Mouse (Mus musculus): Measurements from ENCODE around the gene Kcnmb3.

The Kcnmb3 gene

GRCm38 (mm10) chr3:32492097-32493090 is at the start of gene Kcnmb3:
Gene Kcnmb3 (minus strand): TSS chr3:32492231.
- no peak for DNase-seq (ENCODE audit: low read depth, low spot score)

DNA sequence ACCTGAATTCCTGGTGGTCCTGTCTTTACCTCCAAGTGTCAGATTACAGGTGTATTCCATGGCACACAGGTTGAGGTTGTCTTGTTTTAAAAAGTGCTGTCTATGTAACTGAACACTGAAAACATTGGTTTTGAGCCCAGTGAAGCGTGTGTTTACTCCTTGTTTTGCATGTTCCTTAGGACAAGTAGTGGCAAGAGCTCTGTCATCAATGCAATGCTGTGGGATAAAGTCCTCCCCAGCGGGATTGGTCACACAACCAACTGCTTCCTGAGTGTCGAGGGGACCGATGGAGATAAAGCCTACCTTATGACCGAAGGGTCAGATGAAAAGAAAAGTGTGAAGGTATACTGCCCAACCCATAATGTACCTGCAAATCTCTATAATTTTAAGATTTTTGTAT is 46.1 kb upstream of the Kcnmb3 start:
- DNase-seq (ENCODE audit: low read depth, low spot score) = no peak

- DNase-seq (ENCODE audit: low read depth, low spot score) = peak; percentile 90
Measured at GRCm38 (mm10) chr3:32537556-32537955, 45.5 kb upstream of the Kcnmb3 start.

DNA sequence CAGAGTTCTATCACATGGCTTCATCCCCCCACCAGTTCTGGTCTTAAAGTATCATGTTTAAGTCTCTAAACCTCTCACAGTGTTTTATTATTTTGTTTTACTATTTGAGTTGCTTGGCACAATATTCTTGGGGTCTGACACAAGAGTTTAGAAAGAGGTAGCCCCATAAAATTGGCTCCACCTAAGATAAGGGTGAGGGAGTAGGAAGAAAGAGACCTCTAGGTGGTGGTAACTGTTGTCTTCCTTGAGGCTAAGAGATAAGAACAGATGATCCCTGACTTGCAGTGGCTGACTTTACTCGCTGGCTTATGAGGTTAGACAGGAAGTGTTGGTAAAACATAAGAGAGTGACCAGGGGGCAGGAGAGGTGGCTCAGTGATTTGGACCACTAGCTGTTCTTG is 43.7 kb upstream of the Kcnmb3 start:
- no peak for DNase-seq (ENCODE audit: low read depth, low spot score)

- no peak for DNase-seq (ENCODE audit: low read depth, low spot score)
Measured at GRCm38 (mm10) chr3:32530041-32530440, 38.0 kb upstream of the Kcnmb3 start.

DNA sequence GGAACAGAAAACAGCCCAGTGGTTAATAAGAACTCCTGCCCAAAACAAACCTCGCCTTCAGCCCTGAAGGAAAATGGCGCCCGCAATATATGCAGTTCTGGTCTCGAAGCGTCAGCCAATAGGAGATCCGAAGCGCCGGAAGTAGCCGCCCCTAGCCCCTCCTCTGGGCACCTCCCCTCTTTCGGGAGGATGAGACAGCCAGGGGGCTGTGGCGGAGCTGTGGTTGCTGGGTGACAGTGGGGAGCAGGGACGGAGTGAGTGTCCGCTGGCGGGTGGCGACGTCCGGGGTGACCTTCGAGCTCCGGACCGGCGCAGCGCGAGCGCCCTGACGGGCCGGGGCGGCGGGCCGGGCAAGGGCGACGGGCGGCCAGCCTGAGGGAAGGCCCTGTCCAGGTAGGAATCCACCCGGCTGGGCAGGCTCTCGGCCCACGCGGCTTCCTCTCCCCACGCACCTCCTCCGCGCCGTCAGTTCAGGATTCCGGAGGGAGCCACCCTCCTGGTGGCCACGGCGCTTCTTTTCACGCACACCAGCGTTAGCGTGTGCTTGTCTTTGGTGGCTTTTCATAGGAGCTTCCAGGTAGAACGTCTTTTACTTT is 37.4 kb upstream of the Kcnmb3 start, which contains the start of gene Mfn1:
TSS of gene Mfn1 (plus strand) at position 163 of the 596 bp plus-strand sequence.
- peak; percentile 93 for DNase-seq (ENCODE audit: low read depth, low spot score)

DNA sequence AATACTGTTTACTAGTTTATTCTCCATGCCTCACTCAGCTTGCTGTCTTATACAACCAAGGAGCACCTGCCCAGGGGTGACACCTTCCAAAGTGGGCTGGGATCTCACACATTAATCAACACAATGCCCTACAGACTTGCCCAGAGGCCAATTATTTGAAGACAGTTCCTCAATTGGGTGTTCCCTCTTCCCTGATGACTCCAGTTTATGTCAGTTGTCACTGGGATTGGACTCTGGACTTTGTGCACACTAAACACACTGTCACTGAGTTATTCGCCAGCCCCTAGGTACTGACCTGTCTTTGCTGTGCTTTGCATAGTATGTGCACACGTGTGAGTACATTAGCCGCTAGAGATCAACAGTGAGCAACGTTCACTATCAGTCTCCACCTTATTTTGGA is 35.1 kb upstream of the Kcnmb3 start:
- no peak for DNase-seq (ENCODE audit: low read depth, low spot score)

- no peak for DNase-seq (ENCODE audit: low read depth, low spot score)
Measured at GRCm38 (mm10) chr3:32513528-32513927, 21.5 kb upstream of the Kcnmb3 start.

DNA sequence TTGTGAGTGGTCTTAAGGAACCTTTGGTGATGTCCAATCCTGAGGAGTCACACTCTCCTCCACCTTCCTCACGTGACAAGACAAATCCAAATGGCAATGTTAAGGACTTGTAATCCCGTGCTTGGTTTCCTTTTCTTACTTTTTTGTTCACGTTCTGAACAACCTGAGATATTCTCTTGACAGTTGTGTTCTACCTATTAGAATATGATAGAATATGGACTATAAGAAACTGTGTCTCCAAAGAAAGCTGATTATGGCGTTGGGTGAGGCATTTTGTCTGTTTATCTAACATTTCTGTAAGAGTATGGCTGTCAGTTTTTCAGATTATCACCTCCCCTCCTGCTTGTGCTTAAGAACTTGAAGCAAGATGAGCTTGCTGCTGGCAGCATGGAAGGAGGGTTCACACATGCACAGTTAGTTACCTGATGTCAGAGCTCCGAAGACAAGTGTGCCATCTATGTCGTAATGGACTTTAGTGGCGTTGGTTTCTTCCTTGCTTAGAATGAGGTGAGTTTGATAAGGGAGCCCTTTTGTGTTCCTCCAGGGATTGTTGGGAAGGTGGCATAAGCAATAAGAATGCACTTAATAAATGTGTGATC is 20.8 kb upstream of the Kcnmb3 start:
- DNase-seq (ENCODE audit: low read depth, low spot score) = no peak

GRCm38 (mm10) chr3:32511191-32511550 is 19.1 kb upstream of the Kcnmb3 start:
- DNase-seq (ENCODE audit: low read depth, low spot score) = no peak

DNA sequence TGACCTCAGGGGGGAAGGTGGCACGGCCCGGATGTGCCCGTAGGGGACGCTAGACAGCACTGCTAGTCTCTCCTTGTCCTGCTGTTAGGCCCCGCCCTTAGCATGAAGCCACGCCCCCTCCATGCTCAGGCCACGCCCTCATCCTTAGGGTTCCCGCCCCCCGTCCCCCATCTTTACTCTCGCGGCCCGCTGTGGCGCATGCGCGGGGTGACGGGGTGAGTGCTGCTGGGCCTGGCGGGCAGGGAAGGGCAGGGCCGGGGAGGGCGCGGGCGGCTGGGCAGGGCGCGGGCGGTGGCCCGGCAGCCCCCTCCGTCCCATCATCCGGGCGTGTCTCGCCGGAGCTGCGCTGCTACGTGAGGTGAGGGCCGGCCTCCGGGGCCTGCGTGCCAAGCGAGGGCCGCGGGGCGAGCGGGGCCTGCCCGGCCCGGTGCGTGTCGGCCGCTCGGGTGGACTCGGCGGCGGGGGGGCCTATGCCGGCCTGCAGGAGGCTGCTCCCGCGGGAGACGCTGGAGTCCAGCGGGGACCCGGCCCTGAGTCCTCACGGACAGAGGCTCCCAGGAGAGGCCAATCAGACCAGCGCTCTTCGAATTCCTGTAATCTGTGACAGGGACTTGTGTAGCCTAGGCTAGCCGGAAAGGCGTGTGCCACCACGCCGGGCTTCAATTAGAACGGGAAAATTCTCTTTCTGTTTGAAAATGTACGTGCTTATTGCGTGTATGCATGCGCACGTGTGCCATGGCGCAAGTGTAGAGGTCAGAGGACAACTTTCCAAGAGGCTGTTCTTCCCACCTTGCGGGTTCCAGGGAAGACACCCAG is 18.6 kb upstream of the Kcnmb3 start:
- DNase-seq (ENCODE audit: low read depth, low spot score) = peak; percentile 97

- no peak for DNase-seq (ENCODE audit: low read depth, low spot score)
Measured at GRCm38 (mm10) chr3:32509496-32510374, 17.7 kb upstream of the Kcnmb3 start, which contains the start of gene Zfp639. Gene Zfp639 (plus strand): TSS chr3:32510259.

DNA sequence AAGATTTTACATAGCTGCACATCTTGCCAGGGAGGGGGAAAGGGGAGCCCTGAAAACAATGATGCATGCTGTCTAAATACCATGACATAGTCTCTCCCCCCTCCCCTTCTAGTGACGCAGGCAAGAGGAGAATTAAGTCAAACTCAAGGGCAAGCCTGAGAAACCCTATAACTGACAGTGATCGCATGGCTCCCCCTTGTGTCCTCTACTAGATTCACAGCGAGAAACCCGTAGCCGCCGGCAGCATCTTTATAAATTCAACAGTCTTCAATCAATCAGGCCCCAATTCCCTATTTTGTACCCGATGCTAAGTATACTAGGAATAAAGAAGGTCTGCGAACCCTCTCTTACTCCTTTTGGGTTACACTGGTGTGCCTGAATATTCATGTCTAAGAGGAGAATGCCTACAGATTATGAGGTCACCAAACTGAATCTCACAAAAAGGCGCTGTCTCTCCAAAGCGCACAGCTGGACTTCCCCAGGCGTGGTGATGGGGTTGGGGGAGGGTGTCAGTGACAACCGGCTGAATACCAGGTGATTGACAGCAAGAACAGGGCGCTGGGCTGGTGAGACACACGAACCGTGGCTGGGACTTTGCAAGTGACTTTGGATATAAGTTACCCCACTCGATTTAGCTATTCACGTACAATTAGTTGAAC is 16.8 kb upstream of the Kcnmb3 start:
- peak; percentile 45 for DNase-seq (ENCODE audit: low read depth, low spot score)

DNA sequence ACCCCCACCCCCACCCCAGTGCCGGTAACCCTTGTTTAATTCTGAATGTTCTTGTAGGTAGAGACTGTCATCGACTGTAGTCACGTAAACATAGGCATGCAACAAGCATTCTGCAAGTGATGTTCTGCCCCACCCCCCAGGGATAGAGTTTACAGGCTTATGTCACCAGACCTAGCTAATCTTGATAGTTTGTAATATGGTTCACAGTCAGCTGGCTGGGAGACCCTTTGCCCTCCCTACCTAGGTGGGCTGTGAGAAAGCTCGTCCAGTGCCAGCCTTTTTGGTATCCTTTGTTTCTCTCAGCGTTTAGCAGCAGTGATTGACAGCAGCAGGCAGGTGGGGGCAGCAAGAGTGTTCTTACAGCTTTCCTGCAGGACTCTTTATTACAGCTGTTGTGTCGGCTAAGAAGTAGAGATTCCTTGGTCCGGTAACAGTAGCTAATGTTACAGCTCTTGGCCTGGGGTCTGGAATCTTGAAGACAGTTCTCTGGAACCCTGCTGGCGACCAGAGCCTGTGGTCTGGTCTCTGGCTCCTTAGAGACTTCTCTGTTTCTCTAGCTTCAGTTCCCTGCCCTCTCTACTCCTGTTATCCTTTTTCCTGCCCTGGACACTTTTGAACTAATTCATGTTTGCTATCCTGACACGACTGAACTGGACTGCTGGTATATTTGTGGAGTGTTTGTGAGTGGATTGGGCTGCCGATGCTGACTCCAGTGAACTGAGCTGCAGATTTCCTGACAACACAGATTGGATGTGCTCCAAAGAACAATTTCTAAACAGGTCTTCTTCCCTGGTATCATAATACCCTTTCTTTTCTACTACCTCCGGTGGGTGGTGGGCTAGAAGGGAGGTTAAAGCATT is 14.6 kb upstream of the Kcnmb3 start:
- no peak for DNase-seq (ENCODE audit: low read depth, low spot score)

DNA sequence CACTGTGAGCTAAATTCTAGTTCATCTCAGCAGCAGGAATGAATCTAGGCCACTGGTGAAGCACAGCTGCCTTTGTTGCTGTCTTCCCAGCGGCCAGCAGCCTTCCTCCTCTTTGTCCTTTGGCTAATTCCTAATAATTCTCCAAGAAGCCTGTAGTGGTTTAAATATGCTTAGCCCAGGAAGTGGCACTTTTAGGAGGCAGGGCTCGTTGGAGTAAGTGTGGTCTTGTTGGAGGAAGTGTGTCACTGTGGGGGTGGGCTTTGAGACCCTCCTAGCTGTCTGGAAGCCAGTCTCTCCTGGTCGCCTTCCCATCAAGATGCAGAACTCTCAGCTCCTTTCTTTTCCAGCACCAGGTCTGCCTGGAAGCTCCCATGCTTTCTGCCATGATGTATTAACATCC is 13.8 kb upstream of the Kcnmb3 start:
- no peak for DNase-seq (ENCODE audit: low read depth, low spot score)

DNA sequence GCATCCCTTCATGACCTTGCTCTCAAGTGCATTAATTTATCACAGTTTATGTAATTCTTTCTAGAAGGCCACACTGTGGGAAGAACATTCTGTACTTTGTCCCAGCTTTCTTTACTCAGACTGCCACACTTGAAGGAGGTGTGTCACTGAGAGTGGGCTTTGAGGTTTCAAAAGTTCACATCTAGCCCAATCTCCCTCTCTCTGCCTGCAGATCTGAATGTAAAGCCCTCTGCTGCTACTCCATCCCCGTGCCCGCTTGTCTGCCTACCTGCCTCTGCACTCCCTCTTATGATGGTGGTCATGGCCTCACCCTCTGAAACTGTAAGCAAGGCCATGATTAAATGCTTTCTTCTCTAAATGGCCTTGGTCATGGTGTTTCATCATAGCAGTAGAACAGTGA is 8.3 kb upstream of the Kcnmb3 start:
- no peak for DNase-seq (ENCODE audit: low read depth, low spot score)

DNA sequence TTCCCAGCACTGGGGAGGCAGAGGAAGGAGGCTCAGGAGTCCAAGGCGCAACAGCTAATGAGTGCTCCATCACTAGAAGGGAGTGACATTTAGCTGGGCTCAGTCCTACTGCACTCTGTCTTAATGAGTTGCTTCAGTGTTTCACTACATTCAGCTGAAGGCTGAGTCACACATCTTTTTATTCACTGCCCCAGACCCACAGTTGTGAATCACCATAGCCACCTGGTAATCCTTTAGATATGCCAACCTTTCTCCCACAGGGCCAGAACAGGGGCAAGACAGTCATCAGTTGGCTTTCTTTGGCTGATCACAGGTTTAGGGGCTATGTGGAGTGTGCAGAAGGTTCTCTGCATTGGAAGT is 4.7 kb upstream of the Kcnmb3 start:
- no peak for DNase-seq (ENCODE audit: low read depth, low spot score)

GRCm38 (mm10) chr3:32495856-32496710 is 4.1 kb upstream of the Kcnmb3 start:
- no peak for DNase-seq (ENCODE audit: low read depth, low spot score)

Data from skeletal muscle tissue, adult 2 months (tissue).